8 mouse cellular contexts compared by ENCODE assay signal in genomic region chr10:40246374-40247165, GRCm38 (mm10). TPM values are rescaled to one million over a fixed set of nuclear protein-coding genes. Genes with fewer than 3 reads are reported as not detected.
DNase-seq lines count a peak whose midpoint lies in the region; ATAC-seq and TF ChIP-seq lines count a peak whose summit lies in the region.

Rpf2 (minus strand) TSS chr10:40247036.

- H3K4me3 ChIP-seq in cerebellum, adult 2 months (replicated peaks; ENCODE audit: insufficient read depth, low read depth, low read length), result peak within 1 kb of the TSS; percentile 79

- peak within 1 kb of the TSS; percentile 37; the same call in 1 of the 2 replicates for H3K27ac ChIP-seq in cerebellum, adult 2 months (ENCODE audit: insufficient read depth, low read length)

- peak; percentile 96 for DNase-seq in MN1 (ENCODE audit: low spot score)
- DNase-seq in cerebellum, adult 2 months, result peak; percentile 83 to 85
- DNase-seq in forelimb bud, embryonic 11.5 days (ENCODE audit: low read depth, low spot score), result peak; percentile 91
- DNase-seq in layer of hippocampus, postnatal 10 days (ENCODE audit: low spot score in 2 of 2), result peak; percentile 78 to 82
- DNase-seq in lung, postnatal 10 days, result peak; percentile 87
- peak; percentile 81 for DNase-seq in ovary, postnatal 36 days (ENCODE audit: low spot score)
- peak; percentile 77 for DNase-seq in thymus, postnatal 25 days

- 0 out of 2 replicates have a peak, but pooled peaks cover 2% of the 10 kb centered on the region for H3K4me1 ChIP-seq in cerebellum, adult 2 months (ENCODE audit: control insufficient read depth, insufficient read depth, low read length)

- TF ChIP-seq POLR2A in cerebellum, adult 2 months (IDR thresholded peaks at IDR 0.05; ENCODE audit: borderline replicate concordance, insufficient read depth, low read length), result peak; percentile 33; the same call in 1 of the 2 replicates

- peak; percentile 87 to 97 for ATAC-seq in hematopoietic stem cell, adult 5-6 weeks (replicated peaks in 1 of 2; ENCODE audit: insufficient read depth in 1 of 2, low FRiP score in 2 of 2, low TSS enrichment in 1 of 2, low read depth in 1 of 2, poor library complexity in 2 of 2, severe bottlenecking in 2 of 2)

- no peak for TF ChIP-seq CTCF in cerebellum, adult 2 months (IDR thresholded peaks at IDR 0.05; ENCODE audit: borderline replicate concordance, insufficient read depth, low read depth, low read length)

- H3K27me3 ChIP-seq in cerebellum, adult 2 months (ENCODE audit: control insufficient read depth, insufficient read depth, low read length), result no peaks in the 10 kb centered on the region

- WGBS in cerebellum, adult 2 months, result 1% methylated on average over 54 of the region's 54 CpGs

RNA-seq across cellular contexts. Expression of gene Rpf2, which starts in this region (rescaled TPM):
- polyA plus RNA-seq in cerebellum, adult 2 months (2012; rRNA removed), result 13.8 and 15.1 TPM in 2 replicates
- total RNA-seq in hematopoietic stem cell, adult 5-6 weeks (2017), result 134 and 215 TPM in 2 replicates
- total RNA-seq in layer of hippocampus, postnatal 10 days (2021), result 10 to 100 TPM; 28.1 to 35.3 TPM

Comparison
In these comparisons a context has a peak if more than half of its experiments do, and no peak if none do; other contexts are left out.
1. Peak in every context shown above with its lines: DNase-seq, ATAC-seq, H3K4me3 ChIP-seq and H3K27ac ChIP-seq.